Mouse (Mus musculus): ENCODE results near the gene Vnn3.

The Vnn3 gene

DNA sequence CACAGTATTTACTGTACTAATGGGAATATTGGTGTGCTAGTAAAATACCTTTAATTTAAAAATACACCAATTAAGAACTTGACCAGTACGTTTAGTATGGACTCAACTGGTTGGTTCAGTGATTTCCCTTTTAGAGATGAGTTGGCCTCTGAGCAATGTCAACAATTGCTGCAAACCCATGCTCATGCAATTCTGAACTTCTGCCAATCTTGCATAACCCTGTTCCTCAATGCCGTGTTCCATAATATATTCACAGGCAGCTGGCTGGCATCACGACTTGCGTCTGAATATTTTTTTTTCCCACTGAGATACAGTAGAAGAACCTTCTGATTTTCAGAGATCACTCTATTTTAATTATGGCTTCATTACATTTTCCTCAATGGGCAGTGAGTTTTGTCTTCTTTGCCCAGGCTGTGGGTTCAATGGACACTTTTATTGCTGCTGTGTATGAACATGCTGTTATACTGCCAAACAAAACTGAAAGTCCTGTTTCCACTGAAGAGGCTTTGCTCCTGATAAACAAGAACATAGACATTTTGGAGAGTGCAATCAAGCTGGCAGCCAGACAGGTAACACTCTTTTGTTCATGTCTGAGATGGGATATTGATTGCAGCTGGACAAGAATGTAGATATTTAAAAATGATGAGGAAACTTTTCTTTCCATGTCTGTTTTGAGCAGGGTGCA, at the start of gene Vnn3:
Vnn3 (plus strand) TSS at position 235 of the 685 bp plus-strand sequence.
- no peak for DNase-seq (ENCODE audit: low spot score in 2 of 2)

DNA sequence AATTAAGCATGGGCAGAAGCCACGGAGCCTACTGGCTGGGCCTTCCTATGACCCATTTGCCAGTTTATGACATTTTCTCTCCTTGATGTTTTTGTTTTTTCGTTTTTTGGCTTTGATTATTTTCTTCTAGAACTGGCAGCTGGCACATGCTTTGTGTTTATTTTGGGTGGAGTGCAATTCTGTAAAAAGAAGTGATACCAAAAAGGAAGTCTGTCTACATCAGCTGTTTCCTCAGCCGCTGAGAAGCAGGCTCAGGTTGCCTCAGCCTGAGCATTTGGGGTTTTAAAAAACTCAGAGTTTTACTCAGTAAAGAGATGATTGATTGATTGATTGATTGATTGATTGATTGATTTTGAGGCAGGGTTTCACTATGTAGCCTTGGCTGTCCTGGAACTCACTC, 48.4 kb upstream of the Vnn3 start:
- no peak for DNase-seq (ENCODE audit: low spot score in 2 of 2)

DNA sequence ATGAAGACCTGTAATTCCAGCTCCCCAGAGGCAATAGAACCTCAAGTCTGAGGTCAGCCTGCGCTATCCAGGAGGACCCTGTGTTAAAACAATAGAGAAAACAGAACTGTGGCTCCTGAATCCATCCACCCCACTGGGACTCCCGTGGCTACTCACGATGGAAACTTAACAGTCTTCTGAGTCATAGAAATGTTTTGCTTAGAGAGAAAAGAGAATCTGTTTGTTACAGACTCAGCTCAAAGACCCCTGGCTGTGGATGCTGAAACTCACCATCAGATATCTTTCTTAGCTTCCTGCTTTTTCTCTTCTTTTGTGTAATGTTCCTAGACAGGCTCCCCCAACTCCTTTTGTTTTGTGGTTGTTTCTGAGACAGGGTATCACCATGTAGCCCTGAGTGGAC, 46.6 kb upstream of the Vnn3 start:
- no peak for DNase-seq (ENCODE audit: low spot score in 2 of 2)

DNA sequence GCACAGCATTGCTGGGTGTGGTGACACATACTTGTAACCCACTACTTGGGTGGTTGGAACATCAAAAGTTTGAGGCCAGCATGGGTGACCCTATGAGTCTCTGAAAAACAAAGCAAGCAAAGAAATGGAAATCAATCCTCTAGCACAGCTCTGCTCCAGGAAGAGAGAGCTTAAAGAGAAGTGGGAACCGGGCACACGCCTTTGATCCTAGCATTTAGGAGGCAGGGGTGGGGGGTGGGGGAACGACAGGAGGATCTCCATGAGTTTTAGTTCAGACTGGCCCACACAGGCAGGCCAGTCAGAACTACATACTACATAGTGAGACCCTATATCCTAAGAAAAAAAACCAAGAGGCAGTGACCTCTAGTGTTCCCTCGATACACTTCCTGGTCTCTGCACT, 45.1 kb upstream of the Vnn3 start:
- DNase-seq (ENCODE audit: low spot score in 2 of 2) = no peak

DNA sequence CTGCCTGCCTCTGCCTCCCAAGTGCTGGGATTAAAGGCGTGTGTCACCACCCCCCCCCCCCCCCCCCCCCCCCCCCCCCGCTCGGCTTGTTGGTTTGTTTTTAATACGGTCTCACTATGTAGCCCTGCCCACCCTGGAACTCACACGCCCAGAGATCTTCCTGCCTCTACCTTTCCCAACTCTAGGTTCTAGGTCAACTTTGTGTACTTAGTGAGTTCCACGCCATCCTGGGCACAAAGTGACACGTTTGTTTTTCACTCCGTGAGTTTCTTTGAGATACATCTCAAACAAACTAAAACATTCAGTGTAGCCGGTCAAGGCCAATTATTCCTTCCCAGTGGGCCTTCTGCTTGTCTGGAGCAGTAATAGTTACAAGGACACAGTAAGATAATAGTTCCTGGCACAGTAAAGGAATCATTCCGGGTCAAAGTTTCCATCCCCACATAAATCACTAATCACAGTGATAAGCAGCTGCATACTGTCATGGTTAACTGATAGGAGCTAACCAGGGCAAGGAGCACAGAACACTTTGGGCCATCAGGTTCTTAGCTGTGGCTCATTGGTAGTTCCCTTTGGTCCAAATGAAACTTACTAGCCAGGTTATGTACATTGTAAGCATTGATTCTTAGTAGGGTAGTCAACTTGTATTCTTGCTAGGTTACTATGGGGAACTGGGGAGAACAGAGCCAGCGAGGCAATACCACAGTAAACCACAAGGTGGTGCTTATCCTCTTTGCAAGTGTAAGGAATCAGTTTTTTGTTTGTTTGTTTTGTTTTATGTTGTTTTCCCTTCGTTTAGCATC, 39.4 kb upstream of the Vnn3 start:
- DNase-seq (ENCODE audit: low spot score in 2 of 2) = peak; percentile 42 to 47

DNA sequence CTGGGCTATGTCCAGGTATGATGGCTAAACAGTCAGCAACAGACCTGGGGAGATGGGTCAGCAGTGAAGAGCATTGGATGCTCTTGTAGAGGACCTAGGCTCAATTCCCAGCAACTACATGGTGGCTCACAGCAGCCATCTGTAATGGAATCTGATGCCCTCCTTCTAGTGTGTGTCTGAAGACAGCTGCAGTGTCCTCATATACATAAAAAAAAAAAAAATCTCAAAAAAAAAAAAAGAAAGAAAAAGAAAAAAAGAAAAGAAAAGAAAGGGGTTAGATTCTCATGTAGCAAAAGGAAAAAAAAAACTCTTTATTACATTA, 38.9 kb upstream of the Vnn3 start:
- no peak for DNase-seq (ENCODE audit: low spot score in 2 of 2)

DNA sequence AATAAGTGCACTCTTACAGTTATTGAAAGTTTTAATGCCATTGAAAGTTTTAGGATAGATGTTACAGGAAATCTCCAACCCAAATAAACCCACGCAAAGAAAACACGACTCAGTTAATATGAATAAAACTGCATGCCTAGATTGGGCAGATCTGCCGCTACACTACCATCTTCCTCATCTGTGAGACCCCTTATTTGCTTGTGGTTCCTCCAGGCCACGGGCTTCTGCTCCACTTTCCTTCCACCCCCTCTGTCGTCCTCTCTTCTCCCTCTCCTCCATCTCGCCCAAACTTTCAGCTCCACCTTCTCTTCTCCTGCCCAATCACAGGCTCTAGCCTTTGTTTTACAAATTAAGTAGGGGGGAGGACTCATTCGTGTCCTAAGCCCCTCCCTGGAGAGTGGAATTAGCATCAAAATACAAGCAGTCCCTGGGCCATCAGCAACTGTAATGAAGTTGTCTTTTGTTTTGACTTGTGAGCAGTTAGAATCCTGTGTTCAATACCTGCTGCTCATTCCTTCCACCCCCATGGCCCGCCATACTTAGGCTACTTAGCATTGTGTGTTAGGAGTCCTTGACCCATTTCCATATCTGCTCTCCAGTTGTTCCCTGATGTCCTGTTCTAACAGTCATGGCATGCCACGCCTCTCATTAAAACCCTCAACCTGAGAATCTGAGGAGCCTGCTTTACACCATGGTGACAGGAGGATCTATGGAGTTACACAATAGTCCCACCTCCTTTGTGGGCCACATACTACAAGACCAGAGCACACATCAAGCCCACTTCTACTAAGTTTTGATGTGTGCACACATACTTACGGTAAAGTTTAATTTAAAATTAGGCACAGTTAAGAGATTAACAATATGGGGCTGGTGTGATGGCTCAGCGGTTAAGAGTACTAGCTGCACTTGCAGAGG, 38.2 kb upstream of the Vnn3 start:
- DNase-seq (ENCODE audit: low spot score in 2 of 2) = no peak

DNA sequence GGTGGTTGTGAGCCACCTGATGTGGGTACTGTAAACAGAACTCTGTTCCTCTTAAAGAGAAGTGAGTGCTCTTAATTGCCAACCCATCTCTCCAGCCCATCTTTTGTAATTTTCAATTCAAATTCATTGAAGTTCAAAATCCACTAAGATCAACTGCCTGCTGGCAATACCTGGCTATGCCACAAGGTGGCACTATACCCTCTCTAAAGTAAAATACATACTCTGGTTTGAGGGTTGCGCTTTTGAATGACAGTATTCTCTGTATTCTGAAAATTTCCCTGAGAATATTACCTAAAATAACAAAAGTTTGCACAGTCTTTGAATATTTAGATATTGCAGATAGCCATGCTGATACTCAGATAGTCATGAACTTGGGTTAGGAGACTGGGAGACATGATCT, 36.1 kb upstream of the Vnn3 start:
- DNase-seq (ENCODE audit: low spot score in 2 of 2) = peak; percentile 54 to 63

DNA sequence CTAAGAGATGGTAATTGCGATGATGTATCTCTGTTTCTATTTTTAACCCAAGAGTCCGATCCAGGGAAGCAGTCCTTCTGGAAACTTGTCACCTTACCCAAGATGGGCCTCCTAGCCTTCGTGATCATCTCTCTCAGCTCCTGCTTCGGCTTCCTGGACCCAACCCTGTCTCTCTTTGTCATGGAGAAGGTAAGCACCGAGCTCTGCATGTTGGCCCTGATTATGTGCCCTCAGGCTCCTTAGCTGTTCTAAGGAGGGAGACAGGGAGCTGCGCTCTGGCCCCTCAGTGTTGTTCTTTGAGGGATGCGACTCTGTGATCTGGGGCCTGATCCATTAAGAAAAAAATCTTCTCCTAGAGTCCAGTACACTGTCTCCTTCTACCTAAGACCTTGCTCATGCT, 35.0 kb upstream of the Vnn3 start:
- DNase-seq (ENCODE audit: low spot score in 2 of 2) = no peak

DNA sequence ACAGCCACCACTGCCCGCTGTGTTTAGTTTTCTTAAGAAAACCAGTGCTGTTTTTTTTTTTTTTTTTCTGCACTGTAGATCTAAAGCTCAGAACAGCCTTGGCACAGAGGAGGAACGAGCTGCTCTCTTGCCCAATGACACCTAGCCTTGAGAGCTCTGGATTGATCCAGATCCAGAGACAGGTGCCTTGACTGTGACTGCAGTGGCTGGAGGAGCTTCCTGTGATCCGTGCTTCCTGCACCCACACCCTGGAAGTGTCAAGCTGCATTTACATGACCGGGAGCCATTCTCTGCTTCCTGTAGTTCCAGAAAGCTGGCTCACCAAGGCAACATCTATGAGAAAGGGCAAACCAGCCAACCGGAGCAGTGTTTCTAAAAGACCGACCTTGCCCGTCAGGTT, 24.7 kb upstream of the Vnn3 start:
- DNase-seq (ENCODE audit: low spot score in 2 of 2) = no peak

DNA sequence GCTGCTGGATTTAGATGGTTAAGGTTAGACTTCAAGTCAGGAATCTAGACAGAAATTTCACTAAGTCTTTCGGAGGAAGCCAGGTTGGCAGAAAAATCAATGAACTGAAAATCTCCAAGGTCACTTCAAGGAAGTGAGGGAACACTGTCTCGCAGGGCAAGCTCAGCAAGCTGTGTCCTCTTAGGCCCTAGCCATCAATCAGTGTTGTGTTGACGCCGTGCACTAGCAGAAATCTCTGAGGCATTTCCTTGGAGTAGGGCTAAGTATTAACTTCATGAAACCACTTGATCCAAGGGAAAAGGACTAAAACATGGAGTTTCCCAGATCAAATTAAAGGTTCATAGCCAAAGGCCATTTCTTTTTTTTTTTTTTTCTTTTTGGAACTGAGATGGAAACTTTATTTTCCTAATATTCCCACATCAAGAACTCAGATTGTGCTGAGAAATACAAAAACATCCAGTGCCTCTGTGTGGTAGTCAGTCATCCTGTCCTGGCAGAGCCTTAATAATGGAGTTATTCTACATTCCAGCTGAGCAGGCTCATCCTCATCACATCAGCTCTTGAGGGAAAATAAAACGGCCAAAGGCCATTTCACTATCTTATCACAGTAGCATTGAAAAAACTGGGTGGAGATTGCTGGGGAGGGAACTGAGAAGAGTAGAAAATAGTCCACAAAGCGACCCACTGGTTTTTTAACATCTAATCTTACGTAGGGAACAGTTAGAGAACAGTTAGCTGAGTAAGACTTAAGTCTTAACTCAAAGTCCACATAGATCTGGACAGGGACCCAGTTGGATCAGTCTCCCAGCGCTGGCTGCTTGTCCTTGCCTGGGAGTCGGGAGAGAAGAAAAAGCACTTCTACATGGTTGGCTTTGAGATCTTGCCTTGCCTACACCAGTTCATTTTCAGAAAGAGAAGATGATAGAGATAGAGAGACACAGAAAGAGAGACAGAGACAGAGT, 15.0 kb upstream of the Vnn3 start:
- no peak for DNase-seq (ENCODE audit: low spot score in 2 of 2)

DNA sequence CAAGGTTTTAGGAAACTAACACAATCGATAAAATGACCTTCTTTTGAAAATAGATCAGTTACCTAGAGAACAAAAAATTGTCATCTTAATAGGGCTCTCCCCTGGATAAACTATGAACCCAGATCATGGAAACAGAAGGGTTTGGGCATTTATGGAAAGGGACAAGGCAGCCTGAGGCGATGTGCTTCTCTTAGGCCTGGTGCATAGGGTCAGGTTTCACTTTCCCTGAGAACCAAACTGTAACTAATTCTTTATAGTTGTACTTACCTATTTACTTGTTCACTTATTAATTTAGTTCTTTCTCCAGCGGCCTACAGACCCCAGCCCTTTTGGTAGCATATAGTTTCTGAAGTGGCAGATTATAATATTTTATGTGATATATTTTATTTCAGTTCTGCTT, 14.1 kb upstream of the Vnn3 start:
- DNase-seq (ENCODE audit: low spot score in 2 of 2) = no peak

DNA sequence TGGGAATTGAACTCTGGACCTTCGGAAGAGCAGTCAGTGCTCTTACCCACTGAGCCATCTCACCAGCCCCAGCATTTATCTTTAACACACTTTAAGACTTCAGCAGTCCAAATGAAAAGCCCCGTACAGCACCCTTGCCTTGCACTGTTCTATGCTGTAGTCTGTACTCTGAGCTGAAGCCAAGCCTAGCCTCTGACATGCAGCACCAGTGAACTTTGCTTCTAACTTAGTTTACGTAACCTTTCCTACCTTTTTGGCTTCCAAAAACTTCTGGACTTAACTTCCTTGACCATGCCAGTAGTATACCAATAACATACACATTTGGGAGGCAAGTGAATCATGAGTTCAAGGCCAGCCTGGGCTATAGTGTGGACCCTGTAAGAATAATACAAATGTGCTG, 12.4 kb upstream of the Vnn3 start:
- no peak for DNase-seq (ENCODE audit: low spot score in 2 of 2)

DNA sequence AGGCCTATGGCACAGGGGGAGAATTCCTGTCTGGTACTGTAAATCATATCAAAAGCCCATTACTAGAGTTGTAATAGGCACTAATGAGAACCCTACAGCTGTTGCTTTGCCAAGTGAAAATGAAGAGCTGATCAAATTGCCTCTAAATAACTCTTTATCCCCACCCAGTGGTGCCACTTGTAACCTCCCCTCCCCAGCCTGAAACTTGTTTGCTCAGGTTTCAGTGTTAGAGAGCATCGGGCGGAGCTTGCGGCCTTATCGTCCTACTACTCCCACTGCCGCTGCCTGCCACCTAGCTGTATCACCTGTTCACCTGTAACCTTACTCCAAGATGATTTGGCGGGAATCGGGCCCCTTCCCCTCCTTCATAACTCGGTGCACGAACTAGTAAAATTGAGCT, 11.9 kb upstream of the Vnn3 start:
- peak; percentile 14 to 21 for DNase-seq (ENCODE audit: low spot score in 2 of 2)

DNA sequence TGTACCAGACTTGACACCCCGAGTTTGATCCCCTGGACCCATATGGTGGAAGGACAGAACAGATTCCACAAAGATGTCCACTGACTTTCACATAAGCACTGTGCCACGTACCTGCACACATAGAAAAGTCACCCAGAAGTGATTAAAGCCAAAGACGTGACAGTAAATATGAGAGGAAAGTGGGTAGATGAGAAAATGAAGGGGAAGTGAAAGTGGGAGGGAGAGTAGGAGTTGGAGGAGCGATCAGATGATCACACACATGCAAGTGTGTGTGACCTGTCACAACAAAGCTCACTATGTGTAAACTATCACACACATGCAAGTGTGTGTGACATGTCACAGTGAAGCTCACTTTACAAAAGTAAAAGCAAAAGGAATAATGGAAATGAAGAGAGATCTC, 10.8 kb upstream of the Vnn3 start:
- no peak for DNase-seq (ENCODE audit: low spot score in 2 of 2)

DNA sequence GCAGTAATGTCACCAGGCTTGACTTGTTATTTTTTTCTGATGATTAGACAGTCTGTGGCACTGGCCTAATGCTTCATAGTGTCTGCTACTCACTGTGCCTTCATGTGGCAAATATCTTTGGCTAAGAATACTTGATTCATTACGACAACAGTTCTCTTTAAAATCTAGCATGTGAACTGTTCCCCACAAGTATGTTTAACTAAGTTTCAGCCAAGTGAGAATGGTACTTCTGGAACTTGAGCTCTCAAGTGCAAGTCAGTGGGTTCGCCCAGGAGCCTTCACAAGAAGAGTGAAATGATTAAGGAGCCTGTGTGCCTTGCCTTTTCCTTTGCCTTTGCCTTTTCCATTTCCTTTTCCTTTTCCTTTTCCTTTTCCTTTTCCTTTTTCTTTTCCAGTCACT, 834 bp downstream of the Vnn3 start:
- DNase-seq (ENCODE audit: low spot score in 2 of 2) = no peak

DNA sequence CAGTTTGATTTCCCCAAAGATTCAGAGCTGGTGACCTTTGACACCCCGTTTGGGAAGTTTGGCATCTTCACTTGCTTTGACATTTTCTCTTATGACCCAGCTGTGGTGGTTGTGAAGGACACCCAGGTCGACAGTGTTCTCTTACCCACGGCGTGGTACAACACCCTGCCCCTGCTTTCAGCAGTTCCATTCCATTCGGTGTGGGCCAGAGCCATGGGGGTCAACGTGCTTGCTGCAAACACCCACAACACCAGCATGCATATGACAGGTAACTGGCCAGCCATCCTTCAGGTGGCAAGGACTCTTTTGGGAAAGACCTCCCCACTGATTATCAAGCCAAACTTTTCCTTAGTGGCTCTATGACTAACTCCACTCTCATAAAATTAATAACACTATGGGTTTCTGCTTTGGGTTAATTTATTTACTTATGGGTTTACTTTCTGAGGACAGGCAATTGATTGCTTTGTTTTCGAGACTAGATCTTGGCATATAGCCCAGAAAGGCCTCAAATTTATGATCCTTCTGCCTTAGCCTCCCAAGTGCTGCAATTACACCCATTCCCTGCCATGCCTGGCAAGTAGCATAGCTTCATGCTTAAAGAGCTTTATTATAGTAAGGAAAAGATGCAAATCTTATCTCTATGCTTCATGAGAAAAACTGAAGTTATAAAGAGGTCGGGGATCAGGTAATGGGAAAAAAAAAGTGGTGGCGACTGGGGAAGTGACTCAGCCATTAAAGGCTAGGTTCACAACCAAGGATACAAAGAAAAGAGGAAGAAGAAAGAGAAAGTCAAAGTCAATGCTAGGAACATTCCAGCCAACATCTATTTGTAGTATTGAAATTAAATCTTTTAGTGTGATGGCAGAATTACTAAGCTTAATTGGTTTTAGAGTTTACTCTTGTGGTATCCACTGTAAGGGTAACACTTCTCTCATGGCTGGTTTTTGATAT, 13.4 kb downstream of the Vnn3 start:
- no peak for DNase-seq (ENCODE audit: low spot score in 2 of 2)

DNA sequence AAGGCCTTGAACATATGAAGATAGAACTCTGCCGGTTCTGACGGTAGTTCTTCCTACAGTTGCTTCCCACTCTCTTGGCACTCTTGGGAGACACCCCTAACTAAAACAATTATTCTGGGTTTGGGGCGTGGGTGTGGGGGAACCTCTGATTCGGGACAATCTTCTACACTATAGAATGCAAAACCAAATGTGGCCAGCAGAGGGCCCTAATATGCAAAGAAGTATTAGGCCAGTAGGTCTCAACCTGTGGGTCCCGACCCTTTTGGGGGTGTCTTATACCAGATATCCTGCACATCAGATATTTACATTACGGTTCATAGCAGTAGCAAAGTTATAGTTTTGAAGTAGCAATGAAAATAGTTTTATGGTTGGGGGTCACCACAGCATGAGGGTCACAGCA, 29.4 kb downstream of the Vnn3 start:
- no peak for DNase-seq (ENCODE audit: low spot score in 2 of 2)

DNA sequence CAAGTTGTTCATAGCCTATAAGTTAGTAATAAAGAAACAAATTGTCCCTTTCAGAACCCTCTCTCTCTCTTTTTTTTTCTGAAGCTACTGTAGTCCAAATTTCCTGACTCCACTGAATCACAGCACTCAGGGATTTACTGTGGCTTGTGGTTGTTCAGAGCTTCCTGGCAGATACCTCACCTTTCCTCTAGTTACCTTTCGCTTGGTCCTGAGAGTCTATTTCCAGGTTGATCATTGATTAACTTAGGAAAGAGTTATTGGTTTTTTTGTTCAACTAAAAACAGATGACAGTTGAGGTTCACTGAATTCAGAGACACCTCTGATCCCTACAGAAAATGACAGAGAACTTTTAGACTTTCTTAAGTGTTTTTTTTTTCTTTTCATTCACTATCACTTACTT, 33.6 kb downstream of the Vnn3 start:
- DNase-seq (ENCODE audit: low spot score in 2 of 2) = no peak

DNA sequence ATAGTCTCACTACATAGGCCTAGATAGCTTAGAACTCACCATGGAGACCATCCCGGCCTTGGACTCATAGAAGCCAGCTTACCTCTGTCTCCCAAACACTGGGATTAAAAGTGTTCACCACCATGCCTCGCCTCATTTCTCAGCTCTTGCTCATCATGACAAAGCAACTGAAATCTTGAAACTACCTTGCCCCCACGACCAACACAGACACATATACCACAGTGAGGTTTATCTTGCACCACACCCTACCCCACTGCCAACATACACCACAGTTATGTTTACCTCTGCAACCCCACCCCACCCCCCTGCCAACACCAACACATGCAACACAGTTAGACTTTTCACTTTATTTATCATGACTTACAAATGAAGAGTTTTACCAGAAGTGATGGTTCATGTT, 34.8 kb downstream of the Vnn3 start:
- DNase-seq (ENCODE audit: low spot score in 2 of 2) = no peak

All from urinary bladder, postnatal 36 days (tissue).